In genomic region chr11:69197194-69197593, GRCm38 (mm10) we compare ENCODE assay signal across 8 mouse cellular contexts. TPM values are rescaled to one million over a fixed set of nuclear protein-coding genes. Genes with fewer than 3 reads are reported as not detected.
A peak's percentile ranks its signal among the peaks of the same experiment; 100 is the strongest.
DNase-seq lines count a peak whose midpoint lies in the region; ATAC-seq and TF ChIP-seq lines count a peak whose summit lies in the region.

No protein-coding gene starts in this region.

- H3K4me1 ChIP-seq in cerebellum, adult 2 months (ENCODE audit: control insufficient read depth, insufficient read depth, low read length) = no peaks in the 10 kb centered on the region
- H3K4me1 ChIP-seq in neural tube, embryonic 11.5 days (ENCODE audit: control insufficient read depth, insufficient read depth, low read length) = no peaks in the 10 kb centered on the region
- no peaks in the 10 kb centered on the region for H3K4me1 ChIP-seq in intestine, embryonic 14.5 days (replicated peaks; ENCODE audit: control insufficient read depth, insufficient read depth, low read length)
- peaks cover 15% of the 10 kb centered on the region for H3K4me1 ChIP-seq in neural tube, embryonic 15.5 days

- TF ChIP-seq POLR2A in cerebellum, adult 2 months (IDR thresholded peaks at IDR 0.05; ENCODE audit: borderline replicate concordance, insufficient read depth, low read length) = no peak

- peak overlapping the region; percentile 35 for H3K9ac ChIP-seq in neural tube, embryonic 11.5 days (ENCODE audit: low read length)
- H3K9ac ChIP-seq in intestine, embryonic 14.5 days (ENCODE audit: low read length) = no peak overlapping the region
- H3K9ac ChIP-seq in neural tube, embryonic 15.5 days (replicated peaks) = peak overlapping the region; percentile 33

- no peak for ATAC-seq in neural tube, embryonic 11.5 days (ENCODE audit: insufficient read depth, low FRiP score, low TSS enrichment)
- ATAC-seq in intestine, embryonic 14.5 days (replicated peaks; ENCODE audit: low FRiP score, low TSS enrichment, low read depth) = no peak
- no peak for ATAC-seq in neural tube, embryonic 15.5 days (ENCODE audit: low FRiP score)

- TF ChIP-seq CTCF in cerebellum, adult 2 months (IDR thresholded peaks at IDR 0.05; ENCODE audit: borderline replicate concordance, insufficient read depth, low read depth, low read length) = no peak

- no peaks in the 10 kb centered on the region for H3K36me3 ChIP-seq in neural tube, embryonic 11.5 days (ENCODE audit: control insufficient read depth, insufficient read depth, low read length)
- H3K36me3 ChIP-seq in intestine, embryonic 14.5 days (ENCODE audit: control insufficient read depth, insufficient read depth, low read length) = no peaks in the 10 kb centered on the region
- H3K36me3 ChIP-seq in neural tube, embryonic 15.5 days = no peaks in the 10 kb centered on the region

- DNase-seq in cerebellum, adult 2 months = peak in 1 of 2 experiments; percentile 24
- DNase-seq in cerebellum, postnatal 10 days = no peak
- no peak for DNase-seq in neural tube, embryonic 11.5 days (ENCODE audit: low spot score)
- no peak for DNase-seq in neural tube, embryonic 10.5 days (ENCODE audit: extremely low spot score, low spot score)
- peak; percentile 55 for DNase-seq in intestine, embryonic 14.5 days (ENCODE audit: low spot score)
- DNase-seq in spleen, postnatal 4 days (ENCODE audit: low spot score in 2 of 2) = no peak
- DNase-seq in spleen, postnatal 10 days (ENCODE audit: low spot score in 2 of 2) = no peak

- H3K27ac ChIP-seq in cerebellum, adult 2 months (ENCODE audit: insufficient read depth, low read length) = no peak overlapping the region
- H3K27ac ChIP-seq in neural tube, embryonic 11.5 days (ENCODE audit: low read depth, low read length) = no peak overlapping the region
- H3K27ac ChIP-seq in intestine, embryonic 14.5 days (ENCODE audit: low read depth) = no peak overlapping the region
- no peak overlapping the region for H3K27ac ChIP-seq in neural tube, embryonic 15.5 days (replicated peaks)

- peak overlapping the region; percentile 24; the same call in 1 of the 2 replicates for H3K4me2 ChIP-seq in neural tube, embryonic 11.5 days (ENCODE audit: low read depth)
- peak overlapping the region; percentile 31 for H3K4me2 ChIP-seq in intestine, embryonic 14.5 days (ENCODE audit: low read length)
- H3K4me2 ChIP-seq in neural tube, embryonic 15.5 days = peak overlapping the region; percentile 58

- no peaks in the 10 kb centered on the region for H3K27me3 ChIP-seq in cerebellum, adult 2 months (ENCODE audit: control insufficient read depth, insufficient read depth, low read length)
- peaks cover 19% of the 10 kb centered on the region for H3K27me3 ChIP-seq in neural tube, embryonic 11.5 days (ENCODE audit: control insufficient read depth, insufficient read depth, low read length)
- peaks cover 30% of the 10 kb centered on the region for H3K27me3 ChIP-seq in intestine, embryonic 14.5 days (replicated peaks; ENCODE audit: control insufficient read depth, insufficient read depth, low read length)
- peaks cover 29% of the 10 kb centered on the region for H3K27me3 ChIP-seq in neural tube, embryonic 15.5 days (replicated peaks)

- no peaks in the 10 kb centered on the region for H3K9me3 ChIP-seq in neural tube, embryonic 11.5 days (ENCODE audit: control insufficient read depth, low read length)
- H3K9me3 ChIP-seq in intestine, embryonic 14.5 days (ENCODE audit: control insufficient read depth, low read length) = no peaks in the 10 kb centered on the region
- no peaks in the 10 kb centered on the region for H3K9me3 ChIP-seq in neural tube, embryonic 15.5 days (replicated peaks)

- WGBS in cerebellum, adult 2 months = 1% methylated on average over 14 of the region's 14 CpGs
- 2% methylated on average over 14 of the region's 14 CpGs for WGBS in neural tube, embryonic 11.5 days
- under 1% methylated on average over 14 of the region's 14 CpGs for WGBS in intestine, embryonic 14.5 days
- under 1% methylated on average over 14 of the region's 14 CpGs for WGBS in neural tube, embryonic 15.5 days

- peak overlapping the region; percentile 53 for H3K4me3 ChIP-seq in cerebellum, adult 2 months (replicated peaks; ENCODE audit: insufficient read depth, low read depth, low read length)
- no peak overlapping the region for H3K4me3 ChIP-seq in neural tube, embryonic 11.5 days (ENCODE audit: low read depth, low read length)
- H3K4me3 ChIP-seq in intestine, embryonic 14.5 days (ENCODE audit: low read depth, low read length) = no peak overlapping the region
- peak overlapping the region; percentile 30 for H3K4me3 ChIP-seq in neural tube, embryonic 15.5 days (replicated peaks)

RNA-seq across cellular contexts. Expression of gene Alox8, which starts 0.4 kb away (rescaled TPM):
- 5.2 and 5.5 TPM in 2 replicates for polyA plus RNA-seq in cerebellum, adult 2 months (2012; rRNA removed)
- 0.30 TPM in 1 of 2 replicates, not detected in the other for polyA plus RNA-seq in neural tube, embryonic 11.5 days (2014; fragmentation: Nextera tagmentation; extraction: Ambion mirVana)
- polyA plus RNA-seq in intestine, embryonic 14.5 days (2014; fragmentation: Nextera tagmentation; extraction: Ambion mirVana) = 0.13 and 0.15 TPM in 2 replicates
- 0.36 TPM in 2 replicates for polyA plus RNA-seq in neural tube, embryonic 15.5 days (2015; fragmentation: Nextera tagmentation; extraction: Ambion mirVana)

RNA-seq across cellular contexts. Expression of gene Gucy2e, which starts 39.6 kb away (rescaled TPM):
- polyA plus RNA-seq in cerebellum, adult 2 months (2012; rRNA removed) = 1.4 and 1.8 TPM in 2 replicates
- 0.07 TPM in 1 of 2 replicates, not detected in the other for polyA plus RNA-seq in neural tube, embryonic 11.5 days (2014; fragmentation: Nextera tagmentation; extraction: Ambion mirVana)
- polyA plus RNA-seq in intestine, embryonic 14.5 days (2014; fragmentation: Nextera tagmentation; extraction: Ambion mirVana) = 0.01 TPM in 1 of 2 replicates, not detected in the other
- 0.38 and 0.46 TPM in 2 replicates for polyA plus RNA-seq in neural tube, embryonic 15.5 days (2015; fragmentation: Nextera tagmentation; extraction: Ambion mirVana)

RNA-seq across cellular contexts. Expression of gene Alox12b, which starts 40.4 kb away (rescaled TPM):
- polyA plus RNA-seq in cerebellum, adult 2 months (2012; rRNA removed) = 0.59 and 0.60 TPM in 2 replicates
- polyA plus RNA-seq in neural tube, embryonic 11.5 days (2014; fragmentation: Nextera tagmentation; extraction: Ambion mirVana) = not detected in 2 replicates
- 0.12 and 0.28 TPM in 2 replicates for polyA plus RNA-seq in intestine, embryonic 14.5 days (2014; fragmentation: Nextera tagmentation; extraction: Ambion mirVana)
- polyA plus RNA-seq in neural tube, embryonic 15.5 days (2015; fragmentation: Nextera tagmentation; extraction: Ambion mirVana) = 0.95 and 1.0 TPM in 2 replicates

Comparison
In these comparisons a context has a peak if more than half of its experiments do, and no peak if none do; other contexts are left out.
1. H3K4me3 ChIP-seq: peak in cerebellum, adult 2 months (single experiment) and neural tube, embryonic 15.5 days (single experiment); none in neural tube, embryonic 11.5 days (single experiment) and intestine, embryonic 14.5 days (single experiment).
2. Peak in every context shown above with its lines, with median percentiles within 50 percentile points of each other: H3K4me2 ChIP-seq.